Mouse (Mus musculus) kidney, postnatal 36 days (tissue): ENCODE results near the gene Rpp14.
A peak's percentile ranks its signal among the peaks of the same experiment; 100 is the strongest.

Experiments
- DNase-seq, 2 experiments: peaks; one replicate each; pipeline ENCODE4 v3.0.0; 2021 to 2022; ENCODE audit warnings: mixed read lengths in 2 of 2

The Rpp14 gene

GRCm38 (mm10) chr14:8080165-8080679 lies at the start of gene Rpp14:
Gene Rpp14, plus strand, starts transcription at chr14:8080367.
- DNase-seq: peak; percentile 95 to 98

GRCm38 (mm10) chr14:8030535-8030934 lies 49.6 kb upstream of the Rpp14 start:
- DNase-seq: peak; percentile 62 to 74

GRCm38 (mm10) chr14:8032087-8032944 lies 47.9 kb upstream of the Rpp14 start:
- no peak for DNase-seq

GRCm38 (mm10) chr14:8034561-8034960 lies 45.6 kb upstream of the Rpp14 start:
- no peak for DNase-seq

- DNase-seq: no peak
Observed at GRCm38 (mm10) chr14:8035951-8036350, 44.2 kb upstream of the Rpp14 start.

GRCm38 (mm10) chr14:8036406-8036805 lies 43.8 kb upstream of the Rpp14 start:
- DNase-seq: no peak

- DNase-seq: no peak
Observed at GRCm38 (mm10) chr14:8038150-8038549, 42.0 kb upstream of the Rpp14 start.

GRCm38 (mm10) chr14:8038791-8039448 lies 41.2 kb upstream of the Rpp14 start:
- peak; percentile 79 to 90 for DNase-seq

- no peak for DNase-seq
Observed at GRCm38 (mm10) chr14:8040179-8040578, 40.0 kb upstream of the Rpp14 start.

- no peak for DNase-seq
Observed at GRCm38 (mm10) chr14:8040911-8041678, 39.1 kb upstream of the Rpp14 start.

GRCm38 (mm10) chr14:8042120-8042519 lies 38.0 kb upstream of the Rpp14 start:
- DNase-seq: no peak

- DNase-seq: no peak
Observed at GRCm38 (mm10) chr14:8042577-8042976, 37.6 kb upstream of the Rpp14 start.

GRCm38 (mm10) chr14:8044330-8044729 lies 35.8 kb upstream of the Rpp14 start:
- peak; percentile 52 to 57 for DNase-seq

GRCm38 (mm10) chr14:8044786-8045185 lies 35.4 kb upstream of the Rpp14 start:
- DNase-seq: no peak

- peak; percentile 21 to 26 for DNase-seq
Observed at GRCm38 (mm10) chr14:8045187-8045846, 34.9 kb upstream of the Rpp14 start.

GRCm38 (mm10) chr14:8046839-8047238 lies 33.3 kb upstream of the Rpp14 start:
- DNase-seq: no peak

- DNase-seq: no peak
Observed at GRCm38 (mm10) chr14:8049334-8049733, 30.8 kb upstream of the Rpp14 start.

- no peak for DNase-seq
Observed at GRCm38 (mm10) chr14:8051869-8052268, 28.3 kb upstream of the Rpp14 start.

- no peak for DNase-seq
Observed at GRCm38 (mm10) chr14:8052661-8053060, 27.5 kb upstream of the Rpp14 start.

- DNase-seq: no peak
Observed at GRCm38 (mm10) chr14:8054310-8055102, 25.7 kb upstream of the Rpp14 start.

GRCm38 (mm10) chr14:8056076-8056475 lies 24.1 kb upstream of the Rpp14 start:
- DNase-seq: no peak

- no peak for DNase-seq
Observed at GRCm38 (mm10) chr14:8059938-8060337, 20.2 kb upstream of the Rpp14 start.
